Mouse (Mus musculus): Measurements from ENCODE around the gene Krt17. TPM values are rescaled to one million over a fixed set of nuclear protein-coding genes. Genes with fewer than 3 reads are reported as not detected.
A peak's percentile ranks its signal among the peaks of the same experiment; 100 is the strongest.
"Not testable (repeated sequence)": the region's sequence is repeated elsewhere in the genome, so short reads cannot be mapped to it uniquely, and the experiment has no call there.

Gene Krt17
- polyA plus RNA-seq, 1 experiment from 2014 or later = 2.1 TPM

GRCm38 (mm10) chr11:100262058-100262980 lies 1.5 kb upstream of the Krt17 start:
- H3K27ac ChIP-seq (ENCODE audit: low read depth) = no peak overlapping the region
- WGBS = 15% methylated on average over 13 of the region's 13 CpGs

GRCm38 (mm10) chr11:100261235-100261605 lies 391 bp upstream of the Krt17 start:
- Histone ChIP-seq H3K4me2 (no peak overlapping the region), H3K4me1 (ENCODE audit: insufficient read depth) (no peaks in the 10 kb centered on the region), H3K4me3 (ENCODE audit: low read depth, low read length) (no peak overlapping the region), H3K27me3 (ENCODE audit: insufficient read depth, low read length) (no peaks in the 10 kb centered on the region), H3K36me3 (ENCODE audit: insufficient read depth) (no peaks in the 10 kb centered on the region), H3K27ac (ENCODE audit: low read depth) (no peak overlapping the region), H3K9me3 (ENCODE audit: low read depth, low read length) (no peaks in the 10 kb centered on the region), H3K9ac (no peak overlapping the region)
- no peak for TF ChIP-seq CTCF (IDR thresholded peaks at IDR 0.05; ENCODE audit: low read depth)
- ATAC-seq (ENCODE audit: insufficient read depth) (no peak), DNase-seq (no peak)
- 77% methylated on average over 9 of the region's 9 CpGs for WGBS

More at GRCm38 (mm10) chr11:100262058-100262980, 1.5 kb upstream of the Krt17 start:
- TF ChIP-seq CTCF (IDR thresholded peaks at IDR 0.05; ENCODE audit: low read depth) = no peak
- DNase-seq = peak; percentile 8
- ATAC-seq (ENCODE audit: insufficient read depth) = peak; percentile 63; the same call in 1 of the 2 replicates
- H3K9me3 ChIP-seq (ENCODE audit: low read depth, low read length) = no peaks in the 10 kb centered on the region
- no peaks in the 10 kb centered on the region for H3K27me3 ChIP-seq (ENCODE audit: insufficient read depth, low read length)
- no peak overlapping the region for H3K4me2 ChIP-seq
- H3K4me1 ChIP-seq (ENCODE audit: insufficient read depth) = no peaks in the 10 kb centered on the region
- H3K36me3 ChIP-seq (ENCODE audit: insufficient read depth) = no peaks in the 10 kb centered on the region
- no peak overlapping the region for H3K4me3 ChIP-seq (ENCODE audit: low read depth, low read length)
- no peak overlapping the region for H3K9ac ChIP-seq

- no peaks in the 10 kb centered on the region for H3K36me3 ChIP-seq (ENCODE audit: insufficient read depth)
- H3K9ac ChIP-seq = no peak overlapping the region
- H3K27me3 ChIP-seq (ENCODE audit: insufficient read depth, low read length) = no peaks in the 10 kb centered on the region
- H3K4me2 ChIP-seq = no peak overlapping the region
- 85% methylated on average over 9 of the region's 9 CpGs for WGBS
- TF ChIP-seq CTCF (IDR thresholded peaks at IDR 0.05; ENCODE audit: low read depth) = no peak
- no peak for DNase-seq
- no peaks in the 10 kb centered on the region for H3K9me3 ChIP-seq (ENCODE audit: low read depth, low read length)
- H3K27ac ChIP-seq (ENCODE audit: low read depth) = no peak overlapping the region
- ATAC-seq (ENCODE audit: insufficient read depth) = no peak
- H3K4me3 ChIP-seq (ENCODE audit: low read depth, low read length) = no peak overlapping the region
- H3K4me1 ChIP-seq (ENCODE audit: insufficient read depth) = no peaks in the 10 kb centered on the region
Measured at GRCm38 (mm10) chr11:100259079-100259478, 1.8 kb downstream of the Krt17 start.

GRCm38 (mm10) chr11:100257967-100258366 lies 2.9 kb downstream of the Krt17 start:
- no peak for ATAC-seq (ENCODE audit: insufficient read depth)
- DNase-seq = no peak
- no peak for TF ChIP-seq CTCF (IDR thresholded peaks at IDR 0.05; ENCODE audit: low read depth)
- H3K27me3 ChIP-seq (ENCODE audit: insufficient read depth, low read length) = no peaks in the 10 kb centered on the region
- H3K4me1 ChIP-seq (ENCODE audit: insufficient read depth) = no peaks in the 10 kb centered on the region
- H3K4me2 ChIP-seq = no peak overlapping the region
- no peak overlapping the region for H3K27ac ChIP-seq (ENCODE audit: low read depth)
- H3K9ac ChIP-seq = no peak overlapping the region
- H3K9me3 ChIP-seq (ENCODE audit: low read depth, low read length) = no peaks in the 10 kb centered on the region
- WGBS = 76% methylated on average over 1 of the region's 1 CpGs
- no peak overlapping the region for H3K4me3 ChIP-seq (ENCODE audit: low read depth, low read length)
- H3K36me3 ChIP-seq (ENCODE audit: insufficient read depth) = no peaks in the 10 kb centered on the region

GRCm38 (mm10) chr11:100255514-100255913 lies 5.3 kb downstream of the Krt17 start:
- no peaks in the 10 kb centered on the region for H3K36me3 ChIP-seq (ENCODE audit: insufficient read depth)
- H3K4me1 ChIP-seq (ENCODE audit: insufficient read depth) = no peaks in the 10 kb centered on the region
- no peak overlapping the region for H3K4me3 ChIP-seq (ENCODE audit: low read depth, low read length)
- H3K27me3 ChIP-seq (ENCODE audit: insufficient read depth, low read length) = no peaks in the 10 kb centered on the region
- ATAC-seq (ENCODE audit: insufficient read depth) (no peak), DNase-seq (no peak)
- 90% methylated on average over 6 of the region's 6 CpGs for WGBS
- no peaks in the 10 kb centered on the region for H3K9me3 ChIP-seq (ENCODE audit: low read depth, low read length)
- H3K9ac ChIP-seq = no peak overlapping the region
- no peak for TF ChIP-seq CTCF (IDR thresholded peaks at IDR 0.05; ENCODE audit: low read depth)
- H3K4me2 ChIP-seq = no peak overlapping the region
- H3K27ac ChIP-seq (ENCODE audit: low read depth) = no peak overlapping the region

GRCm38 (mm10) chr11:100254360-100255090 lies 6.3 kb downstream of the Krt17 start:
- ATAC-seq (ENCODE audit: insufficient read depth) = no peak
- DNase-seq = no peak
- no peaks in the 10 kb centered on the region for H3K36me3 ChIP-seq (ENCODE audit: insufficient read depth)
- H3K9ac ChIP-seq = no peak overlapping the region
- H3K27ac ChIP-seq (ENCODE audit: low read depth) = no peak overlapping the region
- no peak overlapping the region for H3K4me2 ChIP-seq
- H3K4me3 ChIP-seq (ENCODE audit: low read depth, low read length) = no peak overlapping the region
- H3K9me3 ChIP-seq (ENCODE audit: low read depth, low read length) = no peaks in the 10 kb centered on the region
- no peak for TF ChIP-seq CTCF (IDR thresholded peaks at IDR 0.05; ENCODE audit: low read depth)
- H3K4me1 ChIP-seq (ENCODE audit: insufficient read depth) = no peaks in the 10 kb centered on the region
- WGBS = 60% methylated on average over 5 of the region's 5 CpGs
- H3K27me3 ChIP-seq (ENCODE audit: insufficient read depth, low read length) = no peaks in the 10 kb centered on the region

GRCm38 (mm10) chr11:100248852-100249465 lies 11.9 kb downstream of the Krt17 start, which contains the start of gene Krt16:
Krt16 (minus strand) TSS chr11:100248902.
- no peak within 1 kb of the TSS for H3K9ac ChIP-seq
- 72% methylated on average over 7 of the region's 7 CpGs for WGBS
- ATAC-seq (ENCODE audit: insufficient read depth) (no peak), DNase-seq (no peak)
- H3K9me3 ChIP-seq (ENCODE audit: low read depth, low read length) = no peaks in the 10 kb centered on the region
- no peak within 1 kb of the TSS for H3K27ac ChIP-seq (ENCODE audit: low read depth)
- no peaks in the 10 kb centered on the region for H3K27me3 ChIP-seq (ENCODE audit: insufficient read depth, low read length)
- no peak for TF ChIP-seq CTCF (IDR thresholded peaks at IDR 0.05; ENCODE audit: low read depth)
- no peak within 1 kb of the TSS for H3K4me2 ChIP-seq
- no peaks in the 10 kb centered on the region for H3K36me3 ChIP-seq (ENCODE audit: insufficient read depth)
- no peaks in the 10 kb centered on the region for H3K4me1 ChIP-seq (ENCODE audit: insufficient read depth)
- no peak within 1 kb of the TSS for H3K4me3 ChIP-seq (ENCODE audit: low read depth, low read length)

- not testable (repeated sequence) for H3K27me3 ChIP-seq (ENCODE audit: insufficient read depth, low read length); H3K4me1 ChIP-seq (ENCODE audit: insufficient read depth); H3K4me2 ChIP-seq; DNase-seq; H3K4me3 ChIP-seq (ENCODE audit: low read depth, low read length); ATAC-seq (ENCODE audit: insufficient read depth); H3K27ac ChIP-seq (ENCODE audit: low read depth); H3K9ac ChIP-seq; H3K9me3 ChIP-seq (ENCODE audit: low read depth, low read length); H3K36me3 ChIP-seq (ENCODE audit: insufficient read depth)
- 66% methylated on average over 7 of the region's 7 CpGs for WGBS
Measured at GRCm38 (mm10) chr11:100246471-100246870, 14.4 kb downstream of the Krt17 start.

GRCm38 (mm10) chr11:100240272-100240671 lies 20.6 kb downstream of the Krt17 start:
- not testable (repeated sequence) for H3K4me2 ChIP-seq; H3K27ac ChIP-seq (ENCODE audit: low read depth)

More at GRCm38 (mm10) chr11:100240272-100240671, 20.6 kb downstream of the Krt17 start:
- H3K9ac ChIP-seq; H3K4me3 ChIP-seq (ENCODE audit: low read depth, low read length); H3K36me3 ChIP-seq (ENCODE audit: insufficient read depth); DNase-seq; H3K4me1 ChIP-seq (ENCODE audit: insufficient read depth); H3K9me3 ChIP-seq (ENCODE audit: low read depth, low read length); H3K27me3 ChIP-seq (ENCODE audit: insufficient read depth, low read length); ATAC-seq (ENCODE audit: insufficient read depth): not testable (repeated sequence)
- WGBS = 81% methylated on average over 4 of the region's 4 CpGs
